Mouse (Mus musculus): Measurements from ENCODE around the gene Fam71e1.

Fam71e1 gene

DNA sequence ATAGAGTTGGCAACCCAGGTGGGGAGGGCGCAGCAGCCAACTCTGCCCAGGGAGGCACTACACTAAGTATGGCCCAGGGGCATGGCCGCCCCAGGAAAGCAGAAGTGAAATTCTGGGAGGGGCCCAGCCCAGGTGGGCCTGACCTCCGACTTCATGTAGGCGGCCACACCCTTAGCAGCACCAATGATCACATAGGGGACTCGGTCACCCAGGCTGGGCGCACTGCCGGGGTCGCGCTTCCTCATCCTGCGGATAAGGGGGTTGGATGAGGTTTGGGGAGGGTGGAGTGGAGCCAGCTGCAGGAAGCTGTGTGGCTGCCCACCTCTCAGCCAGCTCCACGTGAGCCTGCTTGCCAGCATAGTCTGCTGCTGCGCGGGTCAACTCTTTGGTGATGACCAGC is 37.9 kb downstream of the Fam71e1 start:
- no peak for ATAC-seq (ENCODE audit: low TSS enrichment)

DNA sequence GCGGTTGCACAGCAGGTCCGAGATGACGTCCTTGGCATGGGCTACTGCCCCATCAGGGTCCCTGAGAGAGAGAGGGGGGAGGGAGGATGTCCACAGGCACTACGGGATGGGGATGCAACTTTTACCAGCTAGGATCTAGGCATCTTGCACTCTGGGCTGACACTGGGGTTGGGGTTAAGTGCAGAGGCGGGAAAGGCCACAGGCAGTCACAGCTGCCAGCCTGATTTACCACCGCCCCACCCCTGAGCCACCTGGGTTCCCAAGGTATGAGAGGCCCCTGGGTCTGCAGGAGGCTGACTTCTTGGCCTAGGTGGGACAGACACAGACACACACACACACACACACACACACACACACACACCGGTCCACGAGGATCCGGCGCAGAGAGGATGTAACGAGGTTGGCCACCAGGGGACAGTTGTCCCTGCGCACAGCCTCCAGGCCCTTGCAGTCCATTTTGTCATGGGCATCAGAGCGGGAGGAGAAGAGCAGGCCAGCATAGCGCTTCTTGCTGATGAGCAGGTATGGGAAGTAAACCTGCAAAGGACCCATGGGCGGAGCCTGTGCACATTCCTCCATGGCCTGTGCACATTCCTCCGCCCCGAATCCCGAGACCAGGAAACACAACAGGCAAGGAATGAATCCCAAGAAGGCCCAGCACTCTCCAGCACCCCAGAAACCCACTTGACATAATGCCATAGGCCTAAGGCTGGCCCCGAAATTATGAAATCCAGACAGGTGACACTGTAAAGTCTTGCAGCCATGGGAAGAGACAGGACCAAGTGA is 38.5 kb downstream of the Fam71e1 start:
- ATAC-seq (ENCODE audit: low TSS enrichment) = no peak

DNA sequence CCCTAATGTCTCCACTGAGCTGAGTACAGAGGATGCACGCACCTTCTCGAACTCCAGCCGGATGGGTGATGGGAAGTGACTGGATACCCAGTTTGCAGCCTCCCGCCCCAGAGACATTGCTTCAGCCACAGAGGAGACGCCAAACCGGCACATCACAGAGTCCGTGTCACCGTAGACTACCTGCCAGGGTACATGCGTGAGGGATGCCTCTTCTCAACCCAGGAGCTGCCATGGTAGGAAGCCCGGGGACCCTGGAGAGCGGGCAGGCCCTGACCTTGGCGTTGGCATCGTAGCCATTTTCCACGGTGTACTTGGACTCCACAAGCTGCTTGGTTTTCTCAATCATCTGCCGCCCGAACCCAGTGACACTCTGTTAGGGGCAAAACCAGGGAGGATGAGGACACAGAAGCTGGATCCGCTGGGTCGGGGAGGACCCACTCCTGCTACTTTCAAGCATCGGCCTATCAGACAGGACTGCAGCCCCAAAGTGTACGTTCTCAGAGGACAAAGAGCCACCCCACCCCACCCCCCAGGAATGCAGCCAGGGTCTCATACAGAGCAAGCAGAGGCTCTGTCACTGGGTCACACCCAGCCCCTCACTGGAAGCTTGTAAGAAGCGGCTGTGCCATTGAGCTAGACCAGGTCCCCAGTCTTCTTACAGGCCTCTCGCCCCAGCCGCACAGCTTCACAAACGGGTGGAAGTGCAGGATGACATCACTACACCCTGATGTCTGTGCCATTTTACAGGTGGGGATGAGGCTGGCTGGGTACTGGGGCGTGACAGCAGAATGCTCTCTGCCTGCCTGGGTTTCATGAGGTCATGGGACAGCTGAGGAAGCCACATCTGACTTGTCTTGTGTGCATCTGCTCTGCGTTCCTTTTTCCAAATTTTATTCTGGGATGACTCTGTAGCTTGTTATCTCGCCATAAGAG is 39.5 kb downstream of the Fam71e1 start:
- ATAC-seq (ENCODE audit: low TSS enrichment) = peak; percentile 22; the same call in 1 of the 2 replicates

DNA sequence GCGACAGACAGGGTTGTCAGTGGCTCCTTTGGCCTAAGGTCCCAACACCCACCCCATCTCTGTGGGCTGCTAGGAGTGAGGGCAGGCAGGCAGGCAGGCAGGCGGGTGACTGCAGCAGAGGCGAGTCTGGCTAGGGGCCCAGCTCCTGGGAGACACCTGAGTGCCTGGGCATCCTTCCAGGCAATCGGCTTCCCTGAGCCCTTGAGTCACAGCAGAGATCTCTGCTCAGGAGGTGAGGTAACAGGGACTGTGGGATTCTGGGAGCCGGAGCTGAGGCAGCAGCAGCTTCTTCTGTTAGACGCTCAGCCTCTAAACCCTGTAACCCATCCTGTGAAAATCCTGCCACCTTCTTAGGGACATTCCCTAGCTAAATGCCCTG is 40.2 kb downstream of the Fam71e1 start:
- ATAC-seq (ENCODE audit: low TSS enrichment) = peak; percentile 71

DNA sequence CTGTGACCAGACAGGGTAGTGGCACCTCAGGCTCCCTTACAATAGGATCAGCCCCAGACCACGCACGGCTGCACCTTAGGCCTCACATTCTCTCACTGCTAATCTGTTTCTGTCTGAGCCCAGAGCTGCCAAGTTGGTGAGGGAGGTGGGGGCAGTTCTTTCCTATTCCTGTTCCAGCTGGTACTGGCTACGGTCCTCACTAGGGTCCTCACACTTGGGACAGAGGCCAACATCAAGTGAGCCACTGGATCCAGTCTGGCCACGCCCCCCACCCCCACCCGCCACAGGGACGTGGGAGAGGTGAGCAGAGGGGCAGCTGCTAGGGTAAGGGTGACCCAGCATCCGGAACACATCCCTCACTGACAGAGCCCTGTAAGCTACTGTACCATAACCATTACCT is 40.6 kb downstream of the Fam71e1 start:
- no peak for ATAC-seq (ENCODE audit: low TSS enrichment)

DNA sequence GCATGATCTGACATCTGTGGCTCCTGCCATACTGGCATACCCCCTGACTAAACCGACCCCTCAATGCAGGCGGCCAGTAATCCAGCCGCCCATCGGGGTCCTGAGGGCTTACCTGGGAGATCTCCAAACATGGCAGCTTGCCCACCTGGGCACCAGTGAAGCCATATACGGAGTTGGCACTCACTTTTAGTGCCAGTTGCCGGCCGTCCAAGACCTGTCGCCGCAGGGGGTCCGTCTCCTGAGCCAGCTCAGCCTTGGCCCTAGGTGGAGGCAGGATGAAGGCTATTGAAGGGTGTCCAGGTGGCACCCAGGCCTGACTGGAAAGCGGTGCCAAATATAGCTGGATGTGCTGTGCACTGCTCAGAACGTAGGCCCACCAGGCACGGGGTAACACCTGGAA is 41.1 kb downstream of the Fam71e1 start:
- no peak for ATAC-seq (ENCODE audit: low TSS enrichment)

DNA sequence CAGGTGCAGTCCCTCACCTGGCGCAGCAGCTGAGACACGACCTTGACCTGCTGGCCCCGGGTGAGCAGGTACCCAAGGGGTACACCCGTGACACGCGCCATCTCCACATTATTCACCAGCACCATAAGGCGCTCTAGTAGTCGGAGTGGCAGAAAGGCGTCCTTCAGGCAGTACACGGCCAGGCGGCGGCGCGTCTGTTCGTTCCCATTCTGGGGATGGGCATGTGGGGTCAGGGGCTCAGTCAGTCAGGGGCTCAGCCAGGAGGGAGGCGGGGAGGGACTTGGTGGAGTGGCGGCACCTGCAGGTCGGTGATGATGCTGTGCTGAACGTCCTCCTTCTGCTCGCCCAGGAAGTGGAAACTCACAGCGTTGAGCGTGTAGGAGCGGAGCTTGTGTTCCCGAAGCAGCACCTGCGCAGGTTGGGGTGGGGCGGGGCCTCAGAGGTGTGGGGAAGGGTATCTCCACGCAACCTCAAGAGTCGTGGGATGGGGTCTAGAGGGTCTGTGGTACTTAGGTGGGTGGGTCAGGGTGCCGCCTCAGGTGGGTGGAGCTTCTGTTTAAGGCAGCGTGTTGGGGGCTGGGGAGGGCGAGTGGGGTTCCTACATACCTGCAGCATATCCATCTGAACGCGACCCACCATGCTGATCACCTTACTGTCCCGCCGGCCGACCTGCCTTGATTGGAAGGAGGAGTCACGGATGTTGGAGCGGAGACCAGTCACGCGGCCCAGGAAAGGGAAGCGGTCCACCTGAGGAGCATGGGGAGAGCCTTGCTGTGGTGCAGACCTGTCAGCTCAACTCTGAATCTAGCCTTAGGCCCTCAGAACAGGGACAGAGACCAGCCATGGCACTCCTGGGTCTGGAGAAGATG is 42.6 kb downstream of the Fam71e1 start:
- no peak for ATAC-seq (ENCODE audit: low TSS enrichment)

DNA sequence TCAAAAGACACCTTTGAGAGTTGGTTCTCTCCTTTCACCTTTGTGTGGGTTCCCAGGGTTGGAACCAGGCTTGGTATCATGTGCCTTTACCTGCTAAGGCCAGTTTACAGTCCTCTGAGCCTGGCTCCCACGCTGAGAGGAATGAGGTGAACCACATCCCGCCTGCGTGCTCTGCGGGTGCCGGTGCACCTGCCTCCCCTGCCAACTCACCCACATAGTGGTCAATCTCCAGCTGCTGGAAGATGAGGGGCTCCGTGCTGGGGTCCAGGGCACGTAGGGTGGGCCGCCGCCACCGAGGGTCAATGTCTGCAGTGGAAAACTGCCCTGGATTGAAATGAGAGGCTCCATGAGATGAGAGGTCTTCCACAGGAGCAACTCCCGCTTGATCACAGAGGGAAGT is 46.2 kb downstream of the Fam71e1 start:
- no peak for ATAC-seq (ENCODE audit: low TSS enrichment)

DNA sequence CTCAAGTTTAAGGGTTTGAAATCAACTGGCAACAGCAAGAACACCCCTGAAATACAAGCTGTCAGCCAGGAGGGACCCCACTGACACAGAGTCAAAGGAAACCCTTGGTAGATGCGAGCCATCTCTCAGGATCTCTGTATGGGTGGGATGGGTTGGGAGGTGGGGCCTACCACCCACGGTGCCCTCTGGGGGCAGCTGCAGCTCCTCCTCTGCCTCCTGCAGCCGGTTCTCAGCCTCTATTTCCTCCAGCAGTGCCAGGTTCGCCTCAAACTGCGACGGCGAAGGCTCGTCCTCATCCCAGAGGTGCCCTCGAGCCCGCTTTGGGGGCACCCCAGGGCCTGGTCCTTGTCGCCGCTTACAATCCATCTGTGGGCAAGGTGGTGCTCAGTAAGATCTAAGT is 46.7 kb downstream of the Fam71e1 start:
- ATAC-seq (ENCODE audit: low TSS enrichment) = no peak

DNA sequence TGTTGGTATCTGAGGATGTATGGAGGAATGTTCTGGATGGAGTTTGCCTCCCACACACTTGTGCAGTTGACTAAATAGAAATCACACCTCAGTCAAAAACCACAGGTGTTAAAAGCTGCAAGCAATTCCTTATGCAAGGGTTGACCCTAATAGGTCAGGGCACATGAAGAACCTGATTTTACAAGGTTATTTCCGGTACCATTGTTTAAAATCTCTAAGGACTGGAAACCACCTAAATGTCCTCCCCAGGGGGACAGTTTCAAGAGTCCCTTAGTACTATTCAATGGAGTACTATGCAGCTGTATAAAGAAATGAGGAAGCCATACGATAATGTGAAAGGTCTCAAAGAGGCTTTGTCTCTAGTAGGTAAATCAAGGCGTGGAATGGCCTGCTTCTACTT is 49.9 kb downstream of the Fam71e1 start:
- ATAC-seq (ENCODE audit: low TSS enrichment) = no peak

DNA sequence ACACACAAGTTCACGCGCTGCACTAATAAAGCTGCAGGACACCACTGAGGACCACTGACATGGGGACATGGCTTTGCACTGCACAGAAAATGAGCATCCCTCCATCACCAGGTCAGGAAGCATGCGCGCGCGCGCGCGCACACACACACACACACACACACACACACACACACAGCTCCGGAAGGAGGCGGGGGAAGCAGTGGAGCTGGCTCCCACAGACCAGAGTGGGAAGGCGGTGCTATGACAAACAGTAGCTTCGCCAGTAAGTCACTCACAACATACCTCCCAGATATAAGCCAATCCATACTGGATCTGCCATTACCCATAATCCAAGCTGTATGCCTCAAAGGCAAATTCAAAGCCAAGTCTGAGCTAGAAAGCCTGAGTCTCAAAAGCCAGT is 50.7 kb downstream of the Fam71e1 start:
- no peak for ATAC-seq (ENCODE audit: low TSS enrichment)

DNA sequence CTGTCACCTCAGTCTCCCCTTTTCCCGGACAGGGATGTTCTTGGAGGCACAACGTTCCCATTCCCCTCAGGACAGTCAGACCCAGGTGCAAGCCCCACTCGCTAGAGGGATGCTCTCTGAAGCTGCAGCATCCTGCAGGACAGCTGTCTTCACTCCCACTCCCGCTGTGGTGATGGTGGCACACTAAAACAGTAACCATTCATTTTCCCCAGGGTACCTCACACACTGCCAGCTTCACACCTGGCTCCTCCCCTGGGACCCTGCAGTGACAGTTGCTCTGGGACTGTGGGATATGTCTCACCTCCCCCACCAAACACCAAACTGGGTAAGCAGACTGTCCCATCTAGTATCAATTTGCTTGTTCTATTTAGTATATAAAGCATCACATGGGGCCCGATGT is 51.3 kb downstream of the Fam71e1 start:
- no peak for ATAC-seq (ENCODE audit: low TSS enrichment)

DNA sequence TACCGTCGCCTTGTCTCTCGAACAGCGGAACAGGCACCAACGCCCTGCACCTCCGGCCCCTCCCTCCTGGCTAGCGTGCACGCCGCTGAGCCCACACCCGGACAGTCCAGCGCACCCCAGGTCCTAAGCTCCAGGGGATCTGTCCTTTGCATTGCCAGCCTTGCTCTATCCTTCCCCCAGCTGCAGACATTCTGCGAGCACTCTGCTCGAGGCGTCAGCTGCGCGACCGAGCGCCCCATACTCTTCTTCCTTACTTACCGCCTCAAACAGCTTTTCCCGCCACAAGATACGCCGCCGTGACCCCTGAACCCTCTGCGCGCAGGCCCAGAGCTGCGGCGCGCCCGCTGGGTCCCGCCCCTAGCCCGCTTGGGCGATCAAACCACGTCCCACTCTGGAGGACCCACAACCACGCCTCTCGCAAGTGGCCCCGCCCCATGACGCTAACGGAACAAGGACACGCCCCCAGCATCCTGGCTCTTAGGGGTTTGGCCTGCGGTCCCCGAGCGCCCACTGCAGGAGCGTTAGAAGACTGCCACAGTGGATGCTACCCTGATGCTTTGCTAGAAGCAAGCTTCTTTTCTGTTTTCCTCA is 52.2 kb downstream of the Fam71e1 start, which contains the start of gene Pold1:
Pold1 (minus strand) TSS at position 353 of the 591 bp plus-strand sequence.
- peak; percentile 93 for ATAC-seq (ENCODE audit: low TSS enrichment)

DNA sequence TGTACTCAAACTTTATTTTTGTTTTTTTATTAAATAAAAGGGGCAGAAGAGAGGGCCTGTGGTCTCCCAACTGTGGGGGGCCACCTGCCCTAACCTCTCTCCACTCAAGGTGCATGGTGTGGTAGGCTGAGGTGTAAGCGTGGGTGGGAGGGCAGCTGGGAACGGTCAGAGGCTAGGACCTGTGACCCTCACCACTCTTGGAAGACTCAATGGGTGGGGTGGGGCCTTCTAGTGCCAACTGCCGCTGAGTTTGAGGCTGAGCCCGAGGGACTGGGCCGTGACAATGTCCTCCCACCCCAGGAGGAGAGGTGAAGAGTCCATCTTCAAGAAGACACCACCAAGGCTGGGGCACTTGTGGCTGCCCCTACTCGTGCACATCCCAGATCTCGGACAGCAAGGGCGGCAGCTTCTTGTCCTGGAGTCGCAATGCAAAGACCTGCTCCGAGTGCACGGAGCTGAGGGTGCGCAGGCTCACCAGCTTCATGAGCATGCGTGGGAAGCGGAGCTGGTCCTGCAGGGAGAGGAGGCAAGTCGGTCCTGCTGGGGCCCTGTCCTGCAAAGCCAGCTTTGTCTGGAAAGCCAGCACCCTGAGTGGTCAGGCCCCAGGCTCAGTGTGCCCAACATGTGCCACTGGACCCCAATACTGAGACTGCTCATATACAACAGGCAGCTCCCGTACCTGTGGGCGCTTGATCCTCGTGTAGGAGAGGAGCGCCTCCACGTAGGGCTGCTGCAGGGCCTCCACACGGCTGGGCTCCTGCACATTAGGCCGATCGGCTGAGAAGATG is 53.4 kb downstream of the Fam71e1 start:
- ATAC-seq (ENCODE audit: low TSS enrichment) = no peak

DNA sequence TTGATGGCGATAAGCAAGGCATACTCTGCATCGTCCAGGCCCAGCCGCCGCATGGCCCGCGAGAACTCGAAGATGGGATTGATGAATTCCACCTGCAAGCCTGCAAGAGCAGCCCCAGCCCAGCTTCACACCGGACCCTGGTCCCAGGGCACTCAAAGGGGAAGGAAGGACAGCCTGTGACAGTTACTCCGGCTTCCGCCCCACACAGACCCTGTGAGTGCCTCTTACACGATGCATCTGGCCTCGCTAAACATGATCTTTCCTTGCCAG is 54.0 kb downstream of the Fam71e1 start:
- no peak for ATAC-seq (ENCODE audit: low TSS enrichment)

Measured in frontal cortex, adult (tissue).